Mouse (Mus musculus) cortical plate, adult 2 months (tissue): ENCODE measurements around the gene Sptbn1.

Experiments used
- CTCF ChIP-seq: fragments of 200-500 bp; IDR thresholded peaks from 2 replicates; pipeline ENCODE4 v1.5.1; 2011; ENCODE audit warnings: mild to moderate bottlenecking, control low read depth, low read length; ENCODE audit not compliant: insufficient read depth; ENCODE audit errors: extremely low read depth
- POLR2A ChIP-seq: fragments of 200-500 bp; IDR thresholded peaks from 2 replicates; pipeline ENCODE4 v1.6.1; 2011; ENCODE audit warnings: mild to moderate bottlenecking, low read length, control low read depth; ENCODE audit not compliant: insufficient read depth; ENCODE audit errors: extremely low read depth

DNA sequence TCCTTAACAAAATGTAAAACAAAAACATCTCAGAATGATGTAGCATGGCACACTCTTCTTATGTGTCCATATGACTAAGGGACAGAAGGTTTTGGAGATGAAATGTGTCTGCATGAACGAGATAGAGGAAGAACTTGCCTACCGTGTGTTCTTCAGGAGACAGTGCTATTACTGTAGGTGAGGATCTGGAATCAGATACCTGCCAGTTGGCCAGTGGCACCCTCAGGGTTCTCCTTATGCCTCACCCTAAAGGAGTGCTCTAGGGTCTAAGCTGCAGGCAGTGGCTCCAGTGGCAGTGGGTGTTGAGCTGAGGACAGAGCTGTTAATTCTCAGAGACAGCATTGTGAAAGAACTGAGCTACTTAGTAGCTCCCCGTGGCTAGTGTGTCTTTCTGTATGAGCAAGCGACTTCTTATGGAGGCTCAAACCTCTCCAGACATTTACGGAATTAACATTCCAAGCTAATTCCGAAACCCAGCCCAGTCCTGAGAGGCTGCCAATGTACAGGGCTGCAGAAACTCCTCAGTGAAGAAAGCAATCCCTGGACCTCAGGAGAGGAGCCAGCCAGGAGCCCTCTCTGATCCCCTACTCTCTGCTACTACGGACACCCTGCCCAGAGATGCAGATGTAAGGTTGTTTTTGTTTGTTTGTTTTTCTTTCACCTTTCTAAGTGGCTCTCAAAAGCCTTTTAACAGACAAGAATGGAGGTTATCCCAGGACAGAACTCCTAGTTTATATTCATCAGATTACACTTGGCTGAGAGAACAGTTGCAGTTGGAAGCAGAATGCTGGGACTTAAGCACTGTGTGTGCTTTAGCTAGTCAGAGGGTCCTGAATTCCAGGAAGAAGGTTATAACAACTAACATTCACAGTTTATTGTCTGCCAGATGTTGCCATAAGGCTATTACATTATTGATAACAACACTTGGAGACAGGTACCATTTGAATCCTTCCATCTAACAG lies 21.8 kb upstream of the Sptbn1 start:
- TF ChIP-seq CTCF, result no peak
- TF ChIP-seq POLR2A, result no peak
